Mouse (Mus musculus): ENCODE measurements around the gene Arhgef15. TPM values are rescaled to one million over a fixed set of nuclear protein-coding genes. Genes with fewer than 3 reads are reported as not detected.
"Not testable (repeated sequence)": the region's sequence is repeated elsewhere in the genome, so short reads cannot be mapped to it uniquely, and the experiment has no call there.

The Arhgef15 gene
- total RNA-seq (2015) (not detected in 2 replicates), total RNA-seq (2017) (0.04 and 0.98 TPM in 2 replicates)

GRCm38 (mm10) chr11:68957308-68957707, at the start of gene Arhgef15:
Gene Arhgef15, minus strand, starts transcription at chr11:68957480.
- no peak for ATAC-seq (replicated peaks; ENCODE audit: poor library complexity)

- ATAC-seq (replicated peaks; ENCODE audit: poor library complexity): not testable (repeated sequence)
Measured at GRCm38 (mm10) chr11:69006575-69006974, 49.3 kb upstream of the Arhgef15 start.

DNA sequence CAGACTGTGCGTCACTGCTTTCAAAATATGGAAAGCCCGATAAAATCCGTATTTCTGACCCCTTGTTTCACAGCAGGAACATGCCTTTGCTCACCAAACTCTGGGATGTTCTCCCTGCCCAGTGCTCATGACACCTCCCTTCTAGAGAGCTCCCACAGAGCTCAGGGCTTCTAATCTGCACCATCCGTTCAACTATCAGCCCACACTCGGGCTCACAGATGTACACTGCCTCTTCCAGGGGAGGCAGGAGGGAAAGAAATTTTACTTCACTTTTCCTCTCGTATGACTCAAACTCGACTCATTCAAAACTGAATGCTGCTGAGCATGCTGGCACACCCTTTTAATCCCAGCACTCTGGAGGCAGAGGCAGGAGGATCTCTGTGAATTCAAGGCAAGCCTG, 47.9 kb upstream of the Arhgef15 start:
- peak; percentile 51 for ATAC-seq (replicated peaks; ENCODE audit: poor library complexity)

- ATAC-seq (replicated peaks; ENCODE audit: poor library complexity): no peak
Measured at GRCm38 (mm10) chr11:69003592-69003991, 46.3 kb upstream of the Arhgef15 start.

DNA sequence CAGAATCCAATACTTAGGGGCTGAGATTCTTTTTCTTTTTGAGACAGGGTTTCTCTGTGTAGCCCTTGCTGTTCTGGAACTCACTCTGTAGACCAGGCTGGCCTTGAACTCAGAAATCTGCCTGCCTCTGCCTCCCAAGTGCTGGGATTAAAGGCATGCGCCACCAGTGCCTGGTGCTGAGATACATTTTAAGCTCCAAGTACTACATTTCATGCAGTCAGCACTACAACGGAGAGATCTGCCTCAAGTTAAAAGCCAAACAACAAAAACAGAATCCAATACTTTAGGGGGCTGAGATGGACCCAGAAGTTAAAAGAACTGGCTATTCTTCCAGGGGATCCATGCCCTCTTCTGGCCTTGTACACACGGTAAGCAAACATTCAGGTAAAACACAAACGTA, 45.5 kb upstream of the Arhgef15 start:
- ATAC-seq (replicated peaks; ENCODE audit: poor library complexity): not testable (repeated sequence)

- peak; percentile 61 for ATAC-seq (replicated peaks; ENCODE audit: poor library complexity)
Measured at GRCm38 (mm10) chr11:68997080-68997479, 39.8 kb upstream of the Arhgef15 start.

GRCm38 (mm10) chr11:68994377-68994776, 37.1 kb upstream of the Arhgef15 start:
- peak; percentile 65; the same call in 1 of the 2 replicates for ATAC-seq (replicated peaks; ENCODE audit: poor library complexity)

DNA sequence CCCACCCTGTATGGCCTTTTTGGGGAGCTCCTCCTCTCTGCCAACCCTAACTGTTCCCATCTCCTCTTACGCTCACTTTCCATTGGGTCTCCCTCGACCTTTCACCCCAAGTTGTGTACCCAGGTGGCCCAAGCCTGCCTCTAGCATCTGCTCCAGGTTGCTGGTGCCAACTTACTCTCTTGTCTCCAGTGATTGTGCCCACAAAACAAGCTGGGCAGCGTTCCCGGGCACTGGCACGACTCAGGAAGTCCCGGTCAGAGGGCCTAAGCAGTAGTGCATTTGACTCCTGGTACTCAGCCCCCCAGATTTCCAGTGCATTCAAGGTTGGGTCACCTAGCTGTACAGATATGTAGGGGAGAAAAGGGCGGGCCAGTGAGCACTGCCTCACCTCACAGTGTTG, 35.8 kb upstream of the Arhgef15 start:
- ATAC-seq (replicated peaks; ENCODE audit: poor library complexity): no peak

DNA sequence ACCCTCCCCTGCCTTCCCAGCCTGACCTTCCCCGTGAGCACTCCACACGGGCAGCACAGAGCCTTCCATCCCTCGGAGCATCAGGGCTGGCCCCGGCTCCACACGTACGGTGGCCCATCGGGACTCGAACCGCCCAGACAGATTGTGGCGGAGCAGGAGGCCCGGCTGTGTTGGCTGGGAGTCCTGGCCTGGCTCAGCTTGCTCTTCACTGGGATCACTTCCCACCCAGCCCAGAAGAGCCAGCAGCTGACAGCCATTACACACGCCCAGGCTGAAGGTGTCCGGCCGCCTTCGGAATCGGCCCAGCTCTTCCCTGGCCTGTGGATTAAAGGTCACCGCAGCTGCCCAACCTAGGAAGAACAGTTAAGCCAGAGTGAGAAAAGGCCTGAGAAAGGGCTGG, 31.1 kb upstream of the Arhgef15 start:
- no peak for ATAC-seq (replicated peaks; ENCODE audit: poor library complexity)

- no peak for ATAC-seq (replicated peaks; ENCODE audit: poor library complexity)
Measured at GRCm38 (mm10) chr11:68987365-68987882, 30.1 kb upstream of the Arhgef15 start.

GRCm38 (mm10) chr11:68982639-68983369, 25.5 kb upstream of the Arhgef15 start:
- ATAC-seq (replicated peaks; ENCODE audit: poor library complexity): peak; percentile 77

GRCm38 (mm10) chr11:68980919-68981318, 23.6 kb upstream of the Arhgef15 start:
- no peak for ATAC-seq (replicated peaks; ENCODE audit: poor library complexity)

GRCm38 (mm10) chr11:68979320-68979733, 22.0 kb upstream of the Arhgef15 start:
- peak; percentile 60 for ATAC-seq (replicated peaks; ENCODE audit: poor library complexity)

- ATAC-seq (replicated peaks; ENCODE audit: poor library complexity): no peak
Measured at GRCm38 (mm10) chr11:68975601-68976000, 18.3 kb upstream of the Arhgef15 start.

DNA sequence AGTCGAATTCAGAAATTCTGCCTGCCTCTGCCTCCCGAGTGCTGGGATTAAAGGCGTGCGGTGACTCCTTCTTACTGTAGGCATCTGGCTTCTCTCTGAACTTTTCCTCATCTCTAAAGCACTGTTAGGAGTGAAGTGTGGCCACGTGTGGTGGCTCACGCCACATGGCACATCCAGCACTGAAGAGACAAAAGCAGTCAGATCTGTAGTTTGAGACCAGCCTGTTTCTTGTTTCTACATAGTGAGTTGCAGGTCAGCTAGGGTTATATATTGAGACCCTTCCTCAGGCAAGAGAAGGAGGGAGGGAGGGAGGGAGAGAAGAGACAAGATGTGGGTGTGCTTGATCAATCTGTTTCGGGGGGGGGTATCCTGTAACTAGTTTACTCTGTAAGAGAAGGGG, 17.8 kb upstream of the Arhgef15 start, which contains the start of gene Rangrf:
Rangrf (minus strand) TSS at position 101 of the 400 bp plus-strand sequence.
- no peak for ATAC-seq (replicated peaks; ENCODE audit: poor library complexity)

- no peak for ATAC-seq (replicated peaks; ENCODE audit: poor library complexity)
Measured at GRCm38 (mm10) chr11:68974059-68974450, 16.8 kb upstream of the Arhgef15 start.

DNA sequence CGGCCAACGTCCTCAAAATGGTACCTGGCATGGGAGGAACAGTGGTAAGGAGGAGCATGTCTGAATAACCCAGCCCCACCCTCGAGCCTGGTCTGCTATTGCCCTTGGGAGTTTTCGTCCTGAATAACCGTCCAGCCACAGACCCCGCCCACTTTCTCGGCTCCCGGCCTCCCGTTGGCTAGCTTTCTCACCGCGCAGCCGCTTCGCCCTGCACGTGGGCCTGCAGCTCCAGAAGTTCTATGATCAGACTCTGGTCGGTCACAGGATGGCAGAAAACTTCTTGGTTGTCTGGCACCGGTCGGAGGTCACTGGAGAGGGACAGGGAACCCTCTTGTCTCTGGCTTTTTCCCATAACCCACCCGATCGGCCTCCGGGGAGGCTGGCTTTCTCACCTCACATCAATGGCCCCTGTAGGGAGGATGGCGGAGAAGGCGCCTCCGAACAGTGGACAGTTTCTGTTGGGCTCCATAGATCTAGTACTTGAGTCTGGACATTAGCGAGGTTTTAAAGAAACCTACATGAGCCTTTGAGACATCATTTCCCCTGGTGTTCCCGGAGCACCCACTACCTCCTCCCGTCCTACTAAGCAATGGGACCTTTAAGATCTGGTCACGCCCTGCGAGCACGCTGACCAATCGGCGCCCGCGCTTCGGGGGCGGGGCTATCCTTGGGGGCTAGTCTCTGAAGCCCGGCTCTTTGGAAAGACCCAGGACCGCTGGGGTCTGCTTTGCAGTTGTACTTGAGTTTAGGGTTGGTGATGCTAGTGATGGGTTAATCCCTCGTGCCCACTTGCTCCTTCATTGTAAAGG, 16.2 kb upstream of the Arhgef15 start:
- ATAC-seq (replicated peaks; ENCODE audit: poor library complexity): peak; percentile 93

GRCm38 (mm10) chr11:68970232-68970631, 13.0 kb upstream of the Arhgef15 start:
- no peak for ATAC-seq (replicated peaks; ENCODE audit: poor library complexity)

DNA sequence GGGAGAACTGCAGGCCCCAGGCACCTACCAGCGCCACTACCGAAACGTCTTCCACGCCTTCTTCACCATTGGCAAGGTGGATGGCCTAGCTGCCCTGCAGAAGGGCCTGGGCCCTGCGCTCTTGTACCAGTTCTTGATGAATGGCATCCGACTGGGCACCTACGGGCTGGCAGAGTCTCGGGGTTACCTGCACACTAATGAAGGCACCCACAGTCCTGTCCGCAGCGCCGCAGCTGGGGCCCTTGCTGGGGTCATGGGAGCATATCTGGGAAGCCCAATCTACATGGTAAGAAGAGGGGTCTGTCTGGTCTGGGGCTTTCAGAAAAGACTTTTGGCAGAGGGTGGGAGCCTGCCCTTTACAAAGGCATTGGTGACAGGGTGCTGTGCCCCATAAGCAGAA, 11.5 kb upstream of the Arhgef15 start:
- ATAC-seq (replicated peaks; ENCODE audit: poor library complexity): no peak

DNA sequence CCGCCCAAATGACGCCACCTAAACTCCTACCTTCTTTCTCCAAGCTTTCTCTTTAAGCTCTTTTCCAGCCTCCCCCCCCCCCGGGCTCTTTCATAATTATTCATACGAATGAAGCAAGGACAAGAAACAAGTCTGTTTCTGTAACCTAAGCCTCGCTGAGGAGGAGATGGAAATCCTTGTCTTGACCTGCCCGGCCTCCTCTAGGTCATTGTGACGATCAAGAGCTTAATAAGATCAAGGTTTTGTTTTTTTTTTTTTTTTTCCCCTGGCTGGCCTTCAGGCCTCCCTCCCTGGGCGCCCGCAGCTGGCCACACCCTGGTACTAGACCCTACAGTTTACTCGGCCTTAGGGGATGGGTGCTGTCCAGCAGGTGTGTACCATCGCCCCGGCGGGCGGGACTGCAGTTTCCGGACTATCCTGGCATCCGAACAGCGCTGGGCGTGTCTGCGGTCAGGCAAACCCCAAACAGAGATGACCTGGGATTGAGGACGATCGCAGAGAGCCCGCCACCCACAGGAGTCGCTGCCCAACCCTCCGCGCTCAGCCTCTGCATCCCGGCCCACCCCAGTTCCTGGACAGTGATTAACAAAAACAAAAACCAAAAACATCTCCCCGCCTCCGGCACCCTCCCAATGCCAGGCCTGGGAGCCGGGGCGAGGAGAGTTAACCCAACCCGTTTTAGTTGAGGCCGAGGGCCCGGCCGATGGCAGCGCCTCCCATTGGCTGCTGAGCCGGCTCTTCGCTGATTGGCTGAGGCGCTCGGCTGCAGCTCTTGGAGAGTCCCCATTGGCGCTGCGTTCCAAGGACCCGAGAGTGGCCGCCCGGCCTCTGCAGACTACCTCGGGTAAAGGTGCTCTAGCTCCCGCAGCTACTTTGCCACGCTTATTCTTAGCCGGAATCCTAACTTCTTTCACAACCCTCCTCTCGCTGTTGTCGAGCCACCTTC, 10.3 kb upstream of the Arhgef15 start, which contains the start of gene Slc25a35:
Slc25a35 (plus strand) TSS at position 795 of the 946 bp plus-strand sequence.
- peak; percentile 92 for ATAC-seq (replicated peaks; ENCODE audit: poor library complexity)
